ENCODE assay signal across 29 mouse cellular contexts in genomic region chr6:124584935-124585334, GRCm38 (mm10). TPM values are rescaled to one million over a fixed set of nuclear protein-coding genes. Genes with fewer than 3 reads are reported as not detected.
"Had no signal": no experiment of that assay in that cellular context is flagged by ENCODE, and none has a peak within 500 bp of the region (broad histone marks: within the 10 kb centered on the region; RNA-seq: fewer than 3 reads in every experiment).

No protein-coding gene starts in this region.

- H3K27ac ChIP-seq: kidney, embryonic 15.5 days; limb, embryonic 12.5 days; limb, embryonic 15.5 days; liver, embryonic 14.5 days; lung, embryonic 15.5 days; neural tube, embryonic 12.5 days; neural tube, embryonic 15.5 days; stomach, postnatal 0 days had no signal

- H3K9me3 ChIP-seq: kidney, embryonic 15.5 days; limb, embryonic 12.5 days; limb, embryonic 15.5 days; lung, embryonic 15.5 days; neural tube, embryonic 12.5 days; neural tube, embryonic 15.5 days had no signal

- DNase-seq: kidney, postnatal 10 days; kidney, postnatal 36 days; left cerebral cortex, postnatal 4 days; liver, postnatal 0 days; lung, postnatal 14 days; lung, postnatal 4 days; midbrain, embryonic 14.5 days; right cerebral cortex, adult 18-20 months; right cerebral cortex, postnatal 14 days; right cerebral cortex, postnatal 4 days; thymus, adult 2 months; thymus, postnatal 14 days; thymus, postnatal 4 days had no signal

- H3K4me3 ChIP-seq: kidney, embryonic 15.5 days; limb, embryonic 12.5 days; limb, embryonic 15.5 days; lung, embryonic 15.5 days; neural tube, embryonic 12.5 days; neural tube, embryonic 15.5 days had no signal

- H3K27me3 ChIP-seq: kidney, embryonic 15.5 days; limb, embryonic 12.5 days; limb, embryonic 15.5 days; lung, embryonic 15.5 days; neural tube, embryonic 12.5 days; neural tube, embryonic 15.5 days had no signal

- H3K4me1 ChIP-seq: kidney, embryonic 15.5 days; limb, embryonic 12.5 days; limb, embryonic 15.5 days; lung, embryonic 15.5 days; neural tube, embryonic 12.5 days; neural tube, embryonic 15.5 days had no signal

- H3K36me3 ChIP-seq: kidney, embryonic 15.5 days; limb, embryonic 12.5 days; limb, embryonic 15.5 days; lung, embryonic 15.5 days; neural tube, embryonic 12.5 days; neural tube, embryonic 15.5 days had no signal

- ATAC-seq: liver, postnatal 0 days had no signal

- H3K9ac ChIP-seq: kidney, embryonic 15.5 days; limb, embryonic 12.5 days; limb, embryonic 15.5 days; liver, embryonic 14.5 days; liver, postnatal 0 days; lung, embryonic 15.5 days; neural tube, embryonic 12.5 days; neural tube, embryonic 15.5 days had no signal

- H3K4me2 ChIP-seq: kidney, embryonic 15.5 days; limb, embryonic 12.5 days; limb, embryonic 15.5 days; liver, embryonic 11.5 days; lung, embryonic 15.5 days; midbrain, embryonic 11.5 days; neural tube, embryonic 12.5 days; neural tube, embryonic 15.5 days had no signal

RNA-seq across cellular contexts. Expression of gene C1rb, which starts 14.8 kb away (rescaled TPM):
- total RNA-seq: layer of hippocampus, adult 8-10 months; layer of hippocampus, postnatal 25 days; left cerebral cortex, adult 8-10 months; left cerebral cortex, postnatal 4 days; megakaryocyte progenitor cell, adult 5-6 weeks; megakaryocyte-erythroid progenitor cell, adult 5-6 weeks had no signal
- polyA plus RNA-seq: kidney, embryonic 15.5 days; limb, embryonic 12.5 days; limb, embryonic 15.5 days; liver, embryonic 11.5 days; liver, embryonic 14.5 days; liver, postnatal 0 days; lung, embryonic 15.5 days; midbrain, embryonic 11.5 days; midbrain, embryonic 14.5 days; neural tube, embryonic 12.5 days; neural tube, embryonic 15.5 days; stomach, embryonic 14.5 days; stomach, postnatal 0 days; thymus, adult 2 months had no signal

RNA-seq across cellular contexts. Expression of gene C1s1, which starts 42.8 kb away (rescaled TPM):
- total RNA-seq: megakaryocyte progenitor cell, adult 5-6 weeks; megakaryocyte-erythroid progenitor cell, adult 5-6 weeks had no signal

RNA-seq across cellular contexts. Expression of gene C1s2, which starts 51.0 kb away (rescaled TPM):
- total RNA-seq: megakaryocyte progenitor cell, adult 5-6 weeks; megakaryocyte-erythroid progenitor cell, adult 5-6 weeks had no signal
- polyA plus RNA-seq: limb, embryonic 12.5 days; limb, embryonic 15.5 days; liver, embryonic 11.5 days; liver, postnatal 0 days; midbrain, embryonic 11.5 days; stomach, embryonic 14.5 days had no signal
